Mouse (Mus musculus) cortical plate, adult 2 months (tissue): ENCODE measurements around the gene Uchl4.

Experiments
- CTCF ChIP-seq: fragments of 200-500 bp; IDR thresholded peaks from 2 replicates; pipeline ENCODE4 v1.5.1; 2011; ENCODE audit warnings: mild to moderate bottlenecking, control low read depth, low read length; ENCODE audit not compliant: insufficient read depth; ENCODE audit errors: extremely low read depth
- POLR2A ChIP-seq: fragments of 200-500 bp; IDR thresholded peaks from 2 replicates; pipeline ENCODE4 v1.6.1; 2011; ENCODE audit warnings: mild to moderate bottlenecking, low read length, control low read depth; ENCODE audit not compliant: insufficient read depth; ENCODE audit errors: extremely low read depth

DNA sequence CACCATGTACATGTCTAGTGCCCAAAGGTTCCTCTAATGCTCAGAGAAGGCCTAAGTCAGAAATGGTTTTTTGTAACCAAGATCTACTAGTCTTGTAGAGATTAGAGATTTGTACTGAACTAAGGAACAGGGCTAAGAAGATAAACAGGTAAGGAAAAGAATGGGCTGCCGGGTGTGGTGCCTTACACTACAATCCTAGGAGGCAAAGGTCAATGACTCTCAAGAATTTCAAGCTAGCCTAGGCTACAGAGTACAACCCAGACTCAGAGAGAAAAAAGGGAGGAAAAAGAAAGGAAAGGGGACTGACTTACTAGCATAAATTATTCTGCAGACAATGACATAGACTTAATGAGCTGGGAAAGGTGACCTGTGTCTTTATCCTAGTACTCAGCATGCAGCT, 14.4 kb upstream of the Uchl4 start:
- TF ChIP-seq POLR2A (no peak), CTCF (no peak)
